Mouse (Mus musculus) midbrain, embryonic 13.5 days (tissue): ENCODE results near the gene Clasp2. TPM values are rescaled to one million over a fixed set of nuclear protein-coding genes. Genes with fewer than 3 reads are reported as not detected.

Experiments used
- ATAC-seq: fragments of 200-750 bp; cut with Nextera tagmentation; 2 replicates; pipeline ENCODE4 v1.8.0; 2017; ENCODE audit warnings: mild to moderate bottlenecking, moderate TSS enrichment, moderate library complexity
- H3K27ac ChIP-seq: fragments of 300-500 bp; sonication (generic); 2 replicates; pipeline ENCODE4 v1.5.1; 2015; ENCODE audit warnings: inconsistent platforms, mild to moderate bottlenecking, moderate library complexity
- H3K27me3 ChIP-seq: fragments of 300-500 bp; sonication (generic); 2 replicates; pipeline ENCODE4 v1.6.1; 2015; ENCODE audit warnings: mild to moderate bottlenecking, inconsistent platforms
- H3K36me3 ChIP-seq: fragments of 300-500 bp; sonication (generic); 2 replicates; pipeline ENCODE4 v1.6.1; 2015; ENCODE audit warnings: mild to moderate bottlenecking, inconsistent platforms
- H3K4me1 ChIP-seq: fragments of 300-500 bp; sonication (generic); replicated peaks from 2 replicates; pipeline ENCODE4 v1.6.1; 2015; ENCODE audit warnings: inconsistent platforms
- H3K4me2 ChIP-seq: fragments of 300-500 bp; sonication (generic); replicated peaks from 2 replicates; pipeline ENCODE4 v1.6.1; 2015; ENCODE audit warnings: moderate library complexity, mild to moderate bottlenecking, inconsistent platforms
- H3K4me3 ChIP-seq: fragments of 300-500 bp; sonication (generic); replicated peaks from 2 replicates; pipeline ENCODE4 v1.5.1; 2015; ENCODE audit warnings: mild to moderate bottlenecking, inconsistent platforms
- H3K9ac ChIP-seq: fragments of 300-500 bp; sonication (generic); replicated peaks from 2 replicates; pipeline ENCODE4 v1.6.1; 2015; ENCODE audit warnings: mild to moderate bottlenecking, inconsistent platforms
- H3K9me3 ChIP-seq: fragments of 300-500 bp; sonication (generic); 2 replicates; pipeline ENCODE4 v1.6.1; 2016; ENCODE audit warnings: mild to moderate bottlenecking, inconsistent platforms
- WGBS: fragments of 180-500 bp; shearing (Covaris S2); methylation state at CpG from one replicate; pipeline ENCODE4 v1.1.7; 2015; 5-methylcytosine and 5-hydroxymethylcytosine counted together
- polyA plus RNA-seq: library from polyadenylated mRNA; unstranded; fragments of >200 nt; fragmentation: Nextera tagmentation; extraction: Ambion mirVana; gene quantifications from 2 replicates; pipeline ENCODE4 v1.2.1, GENCODE M21; 2015

Gene Clasp2
- polyA plus RNA-seq, 1 experiment from 2014 or later = 108 TPM

GRCm38 (mm10) chr9:113924883-113925282 is 183.6 kb downstream of the Clasp2 start:
- Histone ChIP-seq H3K27me3 (no peaks in the 10 kb centered on the region; the same call in 1 of the 2 replicates), H3K27ac (no peak overlapping the region), H3K4me2 (no peak overlapping the region), H3K9ac (no peak overlapping the region), H3K9me3 (no peaks in the 10 kb centered on the region), H3K36me3 (peaks cover 48% of the 10 kb centered on the region), H3K4me1 (peaks cover 2% of the 10 kb centered on the region; the same call in 1 of the 2 replicates), H3K4me3 (no peak overlapping the region)
- no peak for ATAC-seq
- WGBS = 93% methylated on average over 5 of the region's 5 CpGs

- Histone ChIP-seq H3K9ac (no peak overlapping the region), H3K4me3 (no peak overlapping the region), H3K36me3 (peaks cover 18% of the 10 kb centered on the region), H3K27ac (no peak overlapping the region), H3K4me2 (no peak overlapping the region), H3K9me3 (no peaks in the 10 kb centered on the region), H3K27me3 (no peaks in the 10 kb centered on the region; the same call in 1 of the 2 replicates), H3K4me1 (peaks cover 26% of the 10 kb centered on the region)
- WGBS = 89% methylated on average over 4 of the region's 4 CpGs
- ATAC-seq = no peak
Observed at GRCm38 (mm10) chr9:113928591-113928990, 187.3 kb downstream of the Clasp2 start.

GRCm38 (mm10) chr9:113929676-113930075 is 188.4 kb downstream of the Clasp2 start:
- Histone ChIP-seq H3K4me3 (0 out of 2 replicates have a peak overlapping the region, but pooled peaks have one; percentile 99), H3K27ac (no peak overlapping the region), H3K4me1 (peaks cover 36% of the 10 kb centered on the region)

GRCm38 (mm10) chr9:113930534-113931374 is 189.5 kb downstream of the Clasp2 start, which contains the start of gene Ubp1:
Ubp1 (plus strand) TSS chr9:113930934.
- peak within 1 kb of the TSS; percentile 99 for H3K4me3 ChIP-seq
- peak within 1 kb of the TSS; percentile 96 for H3K4me2 ChIP-seq
- peak within 1 kb of the TSS; percentile 95 for H3K9ac ChIP-seq
- no peaks in the 10 kb centered on the region; the same call in 1 of the 2 replicates for H3K27me3 ChIP-seq
- no peaks in the 10 kb centered on the region for H3K36me3 ChIP-seq
- peaks cover 45% of the 10 kb centered on the region for H3K4me1 ChIP-seq
- H3K27ac ChIP-seq = peak within 1 kb of the TSS; percentile 88
- H3K9me3 ChIP-seq = no peaks in the 10 kb centered on the region
- peak; percentile 98 for ATAC-seq
- under 1% methylated on average over 38 of the region's 86 CpGs for WGBS

More at GRCm38 (mm10) chr9:113929676-113930075, 188.4 kb downstream of the Clasp2 start:
- H3K9ac ChIP-seq = no peak overlapping the region
- peak overlapping the region; percentile 59 for H3K4me2 ChIP-seq
- peaks cover 8% of the 10 kb centered on the region for H3K36me3 ChIP-seq
- H3K9me3 ChIP-seq = no peaks in the 10 kb centered on the region
- ATAC-seq = no peak
- WGBS = 77% methylated on average over 1 of the region's 1 CpGs
- H3K27me3 ChIP-seq = no peaks in the 10 kb centered on the region; the same call in 1 of the 2 replicates

GRCm38 (mm10) chr9:113931375-113932099 is 190.3 kb downstream of the Clasp2 start:
- peak; percentile 28 for ATAC-seq

GRCm38 (mm10) chr9:113932100-113932470 is 190.8 kb downstream of the Clasp2 start:
- H3K4me2 ChIP-seq = peak overlapping the region; percentile 96
- H3K36me3 ChIP-seq = no peaks in the 10 kb centered on the region
- no peaks in the 10 kb centered on the region for H3K9me3 ChIP-seq
- no peak for ATAC-seq
- peak overlapping the region; percentile 99 for H3K4me3 ChIP-seq
- WGBS = 1% methylated on average over 8 of the region's 8 CpGs
- H3K4me1 ChIP-seq = peaks cover 50% of the 10 kb centered on the region
- H3K9ac ChIP-seq = peak overlapping the region; percentile 95
- H3K27me3 ChIP-seq = no peaks in the 10 kb centered on the region; the same call in 1 of the 2 replicates
- H3K27ac ChIP-seq = peak overlapping the region; percentile 88

More at GRCm38 (mm10) chr9:113931375-113932099, 190.3 kb downstream of the Clasp2 start:
- Histone ChIP-seq H3K4me1 (peaks cover 50% of the 10 kb centered on the region), H3K27ac (peak overlapping the region; percentile 88), H3K4me3 (peak overlapping the region; percentile 99), H3K9ac (peak overlapping the region; percentile 95), H3K36me3 (no peaks in the 10 kb centered on the region), H3K27me3 (no peaks in the 10 kb centered on the region; the same call in 1 of the 2 replicates), H3K4me2 (peak overlapping the region; percentile 96), H3K9me3 (no peaks in the 10 kb centered on the region)
- under 1% methylated on average over 74 of the region's 91 CpGs for WGBS

- H3K9ac ChIP-seq = peak overlapping the region; percentile 95
- H3K9me3 ChIP-seq = no peaks in the 10 kb centered on the region
- no peaks in the 10 kb centered on the region; the same call in 1 of the 2 replicates for H3K27me3 ChIP-seq
- ATAC-seq = no peak
- H3K4me2 ChIP-seq = peak overlapping the region; percentile 96
- H3K4me3 ChIP-seq = peak overlapping the region; percentile 99
- 29% methylated on average over 11 of the region's 11 CpGs for WGBS
- H3K4me1 ChIP-seq = peaks cover 50% of the 10 kb centered on the region
- H3K27ac ChIP-seq = no peak overlapping the region
- no peaks in the 10 kb centered on the region for H3K36me3 ChIP-seq
Observed at GRCm38 (mm10) chr9:113932501-113932900, 191.2 kb downstream of the Clasp2 start.

GRCm38 (mm10) chr9:113935638-113936037 is 194.4 kb downstream of the Clasp2 start:
- Histone ChIP-seq H3K36me3 (no peaks in the 10 kb centered on the region), H3K9ac (no peak overlapping the region), H3K27ac (no peak overlapping the region), H3K4me3 (no peak overlapping the region), H3K4me2 (no peak overlapping the region), H3K4me1 (peaks cover 47% of the 10 kb centered on the region), H3K27me3 (no peaks in the 10 kb centered on the region), H3K9me3 (no peaks in the 10 kb centered on the region)
- WGBS = 80% methylated on average over 5 of the region's 5 CpGs
- no peak for ATAC-seq

GRCm38 (mm10) chr9:113939063-113939850 is 198.0 kb downstream of the Clasp2 start:
- no peak for ATAC-seq
- H3K4me3 ChIP-seq = no peak overlapping the region
- H3K4me2 ChIP-seq = no peak overlapping the region
- no peak overlapping the region for H3K27ac ChIP-seq
- no peaks in the 10 kb centered on the region for H3K27me3 ChIP-seq
- no peak overlapping the region for H3K9ac ChIP-seq
- H3K4me1 ChIP-seq = peaks cover 21% of the 10 kb centered on the region
- WGBS = 86% methylated on average over 9 of the region's 9 CpGs
- H3K9me3 ChIP-seq = no peaks in the 10 kb centered on the region
- H3K36me3 ChIP-seq = no peaks in the 10 kb centered on the region

- Histone ChIP-seq H3K4me1 (peaks cover 4% of the 10 kb centered on the region; the same call in 1 of the 2 replicates), H3K27me3 (no peaks in the 10 kb centered on the region), H3K27ac (no peak overlapping the region), H3K9me3 (no peaks in the 10 kb centered on the region), H3K4me3 (no peak overlapping the region), H3K36me3 (peaks cover 14% of the 10 kb centered on the region), H3K4me2 (no peak overlapping the region), H3K9ac (no peak overlapping the region)
- ATAC-seq = no peak
- WGBS = 93% methylated on average over 3 of the region's 3 CpGs
Observed at GRCm38 (mm10) chr9:113941103-113941805, 200.0 kb downstream of the Clasp2 start.

- no peak overlapping the region for H3K4me2 ChIP-seq
- peaks cover 24% of the 10 kb centered on the region for H3K36me3 ChIP-seq
- no peak overlapping the region for H3K9ac ChIP-seq
- H3K9me3 ChIP-seq = no peaks in the 10 kb centered on the region
- H3K27me3 ChIP-seq = no peaks in the 10 kb centered on the region
- ATAC-seq = no peak
- 100% methylated on average over 1 of the region's 1 CpGs for WGBS
- no peak overlapping the region for H3K4me3 ChIP-seq
- H3K27ac ChIP-seq = no peak overlapping the region
- H3K4me1 ChIP-seq = peaks cover 3% of the 10 kb centered on the region; the same call in 1 of the 2 replicates
Observed at GRCm38 (mm10) chr9:113943372-113943771, 202.1 kb downstream of the Clasp2 start.
